ENCODE assay signal across 9 mouse cellular contexts in the genomic region with DNA sequence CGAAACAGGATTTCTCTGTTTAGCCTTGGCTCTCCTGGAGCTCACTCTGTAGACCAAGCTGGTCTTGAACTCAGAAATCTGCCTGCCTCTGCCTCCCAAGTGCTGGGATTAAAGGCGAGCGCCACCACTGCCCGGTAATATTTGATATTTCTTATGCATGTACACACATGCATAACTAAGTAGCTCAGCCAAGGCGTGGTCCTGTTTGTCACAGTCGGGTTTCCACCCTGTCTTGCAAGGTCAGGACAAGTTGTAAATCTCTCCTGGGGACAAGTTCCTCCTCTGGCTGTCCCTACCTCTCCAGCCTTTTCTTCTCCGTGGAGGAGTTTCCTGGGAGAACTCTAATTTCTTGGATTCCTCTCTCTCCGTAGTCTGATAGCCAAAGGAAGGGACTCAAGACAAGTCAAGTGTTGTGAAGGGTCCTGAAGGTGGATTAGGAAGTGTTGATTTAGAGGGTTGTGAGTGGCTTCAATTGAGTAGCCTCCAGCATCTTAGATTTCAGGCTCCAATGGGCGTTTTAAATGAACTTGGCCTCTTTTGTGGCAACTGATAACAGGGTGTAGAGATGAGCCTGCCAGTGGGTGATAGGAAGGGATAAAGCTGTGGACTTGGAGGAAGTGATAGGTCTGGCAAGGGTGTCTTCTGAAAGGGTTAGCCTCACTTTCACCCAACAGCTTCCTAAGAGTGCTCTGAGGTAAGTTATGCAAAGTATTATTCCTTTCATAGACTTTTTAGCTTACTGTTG. TPM values are rescaled to one million over a fixed set of nuclear protein-coding genes. Genes with fewer than 3 reads are reported as not detected.
A peak's percentile ranks its signal among the peaks of the same experiment; 100 is the strongest.
DNase-seq lines count a peak whose midpoint lies in the region; ATAC-seq and TF ChIP-seq lines count a peak whose summit lies in the region.
"Had no signal": no experiment of that assay in that cellular context is flagged by ENCODE, and none has a peak within 500 bp of the region (broad histone marks: within the 10 kb centered on the region; RNA-seq: fewer than 3 reads in every experiment).

Gene Frrs1, plus strand, starts transcription at position 524 of the 745 bp plus-strand sequence.

- H3K4me3 ChIP-seq in bone marrow macrophage, adult 2 months (ENCODE audit: insufficient read depth, low read length) = no peak within 1 kb of the TSS
- H3K4me3 ChIP-seq in intestine, postnatal 0 days (ENCODE audit: low read depth, low read length) = no peak within 1 kb of the TSS

- no peaks in the 10 kb centered on the region for H3K9me3 ChIP-seq in intestine, postnatal 0 days (ENCODE audit: control insufficient read depth)

- no peaks in the 10 kb centered on the region for H3K36me3 ChIP-seq in intestine, postnatal 0 days (ENCODE audit: control insufficient read depth, insufficient read depth)

- no peak for TF ChIP-seq CTCF in bone marrow macrophage, adult 2 months (IDR thresholded peaks at IDR 0.05; ENCODE audit: low read depth, low read length)
- TF ChIP-seq CTCF in intestine, postnatal 0 days (IDR thresholded peaks at IDR 0.05; ENCODE audit: low read depth) = no peak

- H3K27ac ChIP-seq in bone marrow macrophage, adult 2 months (ENCODE audit: insufficient read depth, low read depth, low read length) = peak within 1 kb of the TSS; percentile 79
- H3K27ac ChIP-seq in intestine, postnatal 0 days (ENCODE audit: low read depth, low read length) = no peak within 1 kb of the TSS

- WGBS in intestine, postnatal 0 days = 61% methylated on average over 9 of the region's 9 CpGs

- ATAC-seq in intestine, postnatal 0 days = no peak

- H3K9ac ChIP-seq in intestine, postnatal 0 days (ENCODE audit: low read depth, low read length) = no peak within 1 kb of the TSS

- no peaks in the 10 kb centered on the region for H3K27me3 ChIP-seq in intestine, postnatal 0 days (replicated peaks; ENCODE audit: control insufficient read depth, insufficient read depth, low read length)

- H3K4me1 ChIP-seq in bone marrow macrophage, adult 2 months (ENCODE audit: control insufficient read depth, insufficient read depth, low read length) = peaks cover 43% of the 10 kb centered on the region
- no peaks in the 10 kb centered on the region for H3K4me1 ChIP-seq in intestine, postnatal 0 days (replicated peaks; ENCODE audit: control insufficient read depth, insufficient read depth, low read length)

- no peak within 1 kb of the TSS for H3K4me2 ChIP-seq in intestine, postnatal 0 days (replicated peaks; ENCODE audit: low read depth)

- no peak for TF ChIP-seq POLR2A in bone marrow macrophage, adult 2 months (IDR thresholded peaks at IDR 0.05; ENCODE audit: borderline replicate concordance, low read depth, low read length)

- peak; percentile 27 for DNase-seq in lung, postnatal 36 days
- no peak for DNase-seq in lung, postnatal 25 days (ENCODE audit: low spot score)
- DNase-seq in spleen, postnatal 4 days (ENCODE audit: low spot score in 2 of 2) = peak; percentile 39 to 67
- no peak for DNase-seq in gastrocnemius, postnatal 4 days (ENCODE audit: low spot score in 2 of 2)
- no peak for DNase-seq in layer of hippocampus, postnatal 10 days (ENCODE audit: low spot score in 2 of 2)
- DNase-seq: cerebellum, postnatal 25 days; right cerebral cortex, postnatal 14 days had no signal

RNA-seq across cellular contexts. Expression of gene Frrs1, which starts in this region (rescaled TPM):
- polyA plus RNA-seq in bone marrow macrophage, adult 2 months (2012; ENCODE audit: insufficient read depth, insufficient read length, missing spikeins) = 74.9 and 77.9 TPM in 2 replicates
- 18.6 and 18.9 TPM in 2 replicates for polyA plus RNA-seq in intestine, postnatal 0 days (2015; fragmentation: Nextera tagmentation; extraction: Ambion mirVana)
- total RNA-seq in gastrocnemius, postnatal 4 days (2021) = 1 to 10 TPM; 1.3 to 1.5 TPM
- total RNA-seq in layer of hippocampus, postnatal 10 days (2021) = 1 to 10 TPM; 1.7 to 2.5 TPM

Comparison
In these comparisons a context has a peak if more than half of its experiments do, and no peak if none do; other contexts are left out.
1. DNase-seq: peak in lung, postnatal 36 days (single experiment) and spleen, postnatal 4 days (2 of 2); none in lung, postnatal 25 days (single experiment), gastrocnemius, postnatal 4 days (0 of 2) and layer of hippocampus, postnatal 10 days (0 of 2).